Mouse (Mus musculus): ENCODE measurements around the gene Fus. TPM values are rescaled to one million over a fixed set of nuclear protein-coding genes. Genes with fewer than 3 reads are reported as not detected.

Gene Fus
- polyA plus RNA-seq, 1 experiment from 2014 or later, result 57.9 TPM

GRCm38 (mm10) chr7:127993341-127993977 is 26.2 kb downstream of the Fus start, which contains the start of gene Pycard:
Gene Pycard (minus strand): TSS chr7:127993867.
- ATAC-seq (ENCODE audit: insufficient read depth) (peak; percentile 38), DNase-seq (peak; percentile 59)
- Histone ChIP-seq H3K4me3 (ENCODE audit: low read depth, low read length) (peak within 1 kb of the TSS; percentile 27), H3K36me3 (ENCODE audit: insufficient read depth) (peaks cover 33% of the 10 kb centered on the region), H3K9me3 (ENCODE audit: low read depth, low read length) (no peaks in the 10 kb centered on the region), H3K27ac (ENCODE audit: low read depth) (peak within 1 kb of the TSS; percentile 50; the same call in 1 of the 2 replicates), H3K4me1 (ENCODE audit: insufficient read depth) (peaks cover 4% of the 10 kb centered on the region; the same call in 1 of the 2 replicates), H3K9ac (peak within 1 kb of the TSS; percentile 46; the same call in 1 of the 2 replicates), H3K27me3 (ENCODE audit: insufficient read depth, low read length) (no peaks in the 10 kb centered on the region), H3K4me2 (peak within 1 kb of the TSS; percentile 64)
- TF ChIP-seq CTCF (IDR thresholded peaks at IDR 0.05; ENCODE audit: low read depth), result no peak
- 11% methylated on average over 18 of the region's 18 CpGs for WGBS

GRCm38 (mm10) chr7:127999436-127999835 is 32.2 kb downstream of the Fus start:
- 0 out of 2 replicates have a peak, but pooled peaks cover 4% of the 10 kb centered on the region for H3K4me1 ChIP-seq (ENCODE audit: insufficient read depth)
- H3K27me3 ChIP-seq (ENCODE audit: insufficient read depth, low read length), result 0 out of 2 replicates have a peak, but pooled peaks cover 2% of the 10 kb centered on the region
- no peaks in the 10 kb centered on the region for H3K9me3 ChIP-seq (ENCODE audit: low read depth, low read length)
- 76% methylated on average over 1 of the region's 1 CpGs for WGBS
- no peak overlapping the region for H3K4me3 ChIP-seq (ENCODE audit: low read depth, low read length)
- ATAC-seq (ENCODE audit: insufficient read depth) (no peak), DNase-seq (no peak)
- H3K4me2 ChIP-seq, result no peak overlapping the region
- no peak for TF ChIP-seq CTCF (IDR thresholded peaks at IDR 0.05; ENCODE audit: low read depth)
- H3K9ac ChIP-seq, result no peak overlapping the region
- no peaks in the 10 kb centered on the region for H3K36me3 ChIP-seq (ENCODE audit: insufficient read depth)
- no peak overlapping the region for H3K27ac ChIP-seq (ENCODE audit: low read depth)

- WGBS, result 42% methylated on average over 1 of the region's 1 CpGs
- 0 out of 2 replicates have a peak, but pooled peaks cover 7% of the 10 kb centered on the region for H3K27me3 ChIP-seq (ENCODE audit: insufficient read depth, low read length)
- no peak overlapping the region for H3K4me2 ChIP-seq
- DNase-seq (peak; percentile 64), ATAC-seq (ENCODE audit: insufficient read depth) (no peak)
- H3K4me3 ChIP-seq (ENCODE audit: low read depth, low read length), result no peak overlapping the region
- H3K36me3 ChIP-seq (ENCODE audit: insufficient read depth), result no peaks in the 10 kb centered on the region
- H3K4me1 ChIP-seq (ENCODE audit: insufficient read depth), result 0 out of 2 replicates have a peak, but pooled peaks cover 4% of the 10 kb centered on the region
- H3K27ac ChIP-seq (ENCODE audit: low read depth), result no peak overlapping the region
- no peak for TF ChIP-seq CTCF (IDR thresholded peaks at IDR 0.05; ENCODE audit: low read depth)
- H3K9me3 ChIP-seq (ENCODE audit: low read depth, low read length), result no peaks in the 10 kb centered on the region
- no peak overlapping the region for H3K9ac ChIP-seq
Measured at GRCm38 (mm10) chr7:128000068-128000950, 33.1 kb downstream of the Fus start.

DNA sequence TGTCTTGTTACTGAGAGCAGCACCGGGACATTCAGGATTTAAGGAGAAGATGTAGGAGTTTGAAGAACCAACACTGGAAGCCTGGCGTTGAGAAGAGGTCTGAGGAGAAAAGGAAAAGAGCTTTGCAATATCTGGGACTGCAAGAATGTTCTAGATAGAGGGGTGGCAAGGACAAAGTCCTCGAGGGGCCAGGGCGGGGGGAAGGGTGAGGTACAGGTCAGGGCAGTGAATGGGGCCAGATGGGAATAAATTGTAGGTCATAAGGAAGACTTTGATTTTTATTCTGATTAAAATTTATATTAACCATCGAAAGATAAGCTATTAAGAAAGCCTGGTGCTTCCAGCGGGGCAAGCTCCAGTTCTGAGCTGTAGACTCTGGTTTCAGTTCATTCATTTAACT is 35.8 kb downstream of the Fus start:
- 73% methylated on average over 6 of the region's 6 CpGs for WGBS
- no peak overlapping the region for H3K4me2 ChIP-seq
- TF ChIP-seq CTCF (IDR thresholded peaks at IDR 0.05; ENCODE audit: low read depth), result no peak

GRCm38 (mm10) chr7:128003688-128004087 is 36.4 kb downstream of the Fus start, which contains the start of gene Trim72:
Gene Trim72 (plus strand): TSS chr7:128003949.
- Histone ChIP-seq H3K4me1 (ENCODE audit: insufficient read depth) (0 out of 2 replicates have a peak, but pooled peaks cover 4% of the 10 kb centered on the region), H3K4me3 (ENCODE audit: low read depth, low read length) (peak within 1 kb of the TSS; percentile 9; the same call in 1 of the 2 replicates)

More for the DNA sequence above, 35.8 kb downstream of the Fus start:
- Histone ChIP-seq H3K27me3 (ENCODE audit: insufficient read depth, low read length) (0 out of 2 replicates have a peak, but pooled peaks cover 7% of the 10 kb centered on the region), H3K36me3 (ENCODE audit: insufficient read depth) (no peaks in the 10 kb centered on the region), H3K4me1 (ENCODE audit: insufficient read depth) (0 out of 2 replicates have a peak, but pooled peaks cover 4% of the 10 kb centered on the region), H3K9ac (no peak overlapping the region), H3K9me3 (ENCODE audit: low read depth, low read length) (no peaks in the 10 kb centered on the region), H3K27ac (ENCODE audit: low read depth) (no peak overlapping the region), H3K4me3 (ENCODE audit: low read depth, low read length) (no peak overlapping the region)
- DNase-seq (no peak), ATAC-seq (ENCODE audit: insufficient read depth) (no peak)

GRCm38 (mm10) chr7:128004150-128004486 is 36.9 kb downstream of the Fus start:
- no peaks in the 10 kb centered on the region for H3K36me3 ChIP-seq (ENCODE audit: insufficient read depth)
- H3K9ac ChIP-seq, result peak overlapping the region; percentile 27; the same call in 1 of the 2 replicates
- H3K4me2 ChIP-seq, result peak overlapping the region; percentile 52
- ATAC-seq (ENCODE audit: insufficient read depth) (no peak), DNase-seq (no peak)
- H3K27ac ChIP-seq (ENCODE audit: low read depth), result peak overlapping the region; percentile 81
- H3K4me3 ChIP-seq (ENCODE audit: low read depth, low read length), result no peak overlapping the region
- 33% methylated on average over 5 of the region's 5 CpGs for WGBS
- no peaks in the 10 kb centered on the region for H3K9me3 ChIP-seq (ENCODE audit: low read depth, low read length)
- 0 out of 2 replicates have a peak, but pooled peaks cover 4% of the 10 kb centered on the region for H3K4me1 ChIP-seq (ENCODE audit: insufficient read depth)
- H3K27me3 ChIP-seq (ENCODE audit: insufficient read depth, low read length), result 0 out of 2 replicates have a peak, but pooled peaks cover 7% of the 10 kb centered on the region
- TF ChIP-seq CTCF (IDR thresholded peaks at IDR 0.05; ENCODE audit: low read depth), result no peak

More at GRCm38 (mm10) chr7:128003688-128004087, 36.4 kb downstream of the Fus start, which contains the start of gene Trim72:
- no peak for TF ChIP-seq CTCF (IDR thresholded peaks at IDR 0.05; ENCODE audit: low read depth)
- 77% methylated on average over 2 of the region's 2 CpGs for WGBS
- Histone ChIP-seq H3K9me3 (ENCODE audit: low read depth, low read length) (no peaks in the 10 kb centered on the region), H3K9ac (peak within 1 kb of the TSS; percentile 27; the same call in 1 of the 2 replicates), H3K4me2 (peak within 1 kb of the TSS; percentile 52), H3K27me3 (ENCODE audit: insufficient read depth, low read length) (0 out of 2 replicates have a peak, but pooled peaks cover 7% of the 10 kb centered on the region), H3K36me3 (ENCODE audit: insufficient read depth) (no peaks in the 10 kb centered on the region), H3K27ac (ENCODE audit: low read depth) (peak within 1 kb of the TSS; percentile 81)
- ATAC-seq (ENCODE audit: insufficient read depth), result no peak
- no peak for DNase-seq
